Mouse (Mus musculus): ENCODE data around the gene Cyren.

Gene Cyren

GRCm38 (mm10) chr6:34867301-34867994 is 10.4 kb downstream of the Cyren start:
- in situ Hi-C loops (cut with MboI) = no loop called here

- in situ Hi-C loops (cut with MboI) = no loop called here
These were observed 11.1 kb downstream of the Cyren start for GRCm38 (mm10) chr6:34866786-34867185.

GRCm38 (mm10) chr6:34865711-34866593 is 11.9 kb downstream of the Cyren start:
- in situ Hi-C loops (cut with MboI) = no loop called here

- in situ Hi-C loops (cut with MboI) = no loop called here
These were observed 12.6 kb downstream of the Cyren start for GRCm38 (mm10) chr6:34865213-34865612.

DNA sequence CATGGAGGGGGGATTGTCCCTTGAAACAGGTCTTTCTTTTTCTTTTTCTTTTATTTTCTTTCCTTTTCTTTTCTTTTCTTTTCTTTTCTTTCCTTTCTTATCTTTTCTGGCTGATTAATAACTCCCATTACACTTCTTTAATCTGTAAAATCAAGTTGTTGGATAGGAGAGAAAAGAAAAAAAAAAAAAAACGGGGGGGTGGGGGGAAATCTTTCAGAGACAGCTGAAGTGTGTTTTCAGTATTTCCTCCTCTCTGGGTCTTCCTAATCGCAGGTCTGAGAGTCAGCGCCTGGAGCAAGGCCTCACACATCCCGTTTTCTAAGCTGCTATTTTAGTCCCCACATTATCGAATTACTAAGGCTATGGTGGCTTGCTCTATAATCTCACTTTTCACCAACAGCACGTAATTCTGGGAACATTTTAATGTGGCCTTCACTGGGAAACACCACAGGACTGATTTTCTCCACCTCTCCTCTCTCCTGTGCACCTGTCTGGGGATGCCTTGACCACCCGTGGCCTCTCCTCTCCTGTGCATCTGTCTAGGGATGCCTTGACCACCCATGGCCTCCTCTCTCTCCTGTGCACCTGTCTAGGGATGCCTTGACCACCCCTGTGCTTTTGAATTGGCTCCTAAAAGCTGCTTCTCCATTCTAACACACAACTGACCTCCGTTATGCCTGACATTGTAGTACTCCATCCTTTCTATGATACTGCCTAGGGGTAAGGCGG is 13.9 kb downstream of the Cyren start:
- in situ Hi-C loops (cut with MboI) = no loop called here

DNA sequence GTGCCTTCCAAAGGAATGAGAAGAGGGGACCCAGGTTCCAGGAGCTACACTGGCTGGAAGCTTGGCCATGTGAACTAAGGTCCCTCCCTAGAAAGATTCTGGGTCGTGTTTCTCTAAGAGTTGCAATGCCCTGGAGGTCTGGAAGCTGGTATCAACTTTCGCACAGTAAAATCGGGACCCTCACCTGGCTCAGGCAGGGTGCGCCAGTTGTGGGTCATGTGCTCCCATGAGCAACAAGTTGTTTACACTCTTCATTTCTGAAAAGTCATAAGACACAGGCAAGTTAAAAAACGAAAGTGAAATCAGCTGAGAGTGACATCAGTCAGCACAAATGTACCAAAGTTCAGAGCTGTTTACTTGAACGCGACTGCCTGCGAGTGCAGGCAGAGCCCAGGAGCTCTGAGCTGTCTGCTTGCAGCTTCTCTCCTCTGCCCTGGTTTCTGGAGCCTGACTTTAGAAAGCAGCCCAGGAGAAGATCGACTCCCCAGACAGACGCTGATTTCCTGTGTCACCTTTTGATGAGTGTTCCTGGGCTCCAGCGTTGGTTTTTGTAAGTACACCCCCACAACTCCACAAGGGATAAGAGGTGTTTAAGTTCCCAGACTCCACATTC is 15.0 kb downstream of the Cyren start, which contains the start of gene Tmem140:
Gene Tmem140, plus strand, starts transcription at position 356 of the 613 bp plus-strand sequence.
- in situ Hi-C loops (cut with MboI) = no loop called here

DNA sequence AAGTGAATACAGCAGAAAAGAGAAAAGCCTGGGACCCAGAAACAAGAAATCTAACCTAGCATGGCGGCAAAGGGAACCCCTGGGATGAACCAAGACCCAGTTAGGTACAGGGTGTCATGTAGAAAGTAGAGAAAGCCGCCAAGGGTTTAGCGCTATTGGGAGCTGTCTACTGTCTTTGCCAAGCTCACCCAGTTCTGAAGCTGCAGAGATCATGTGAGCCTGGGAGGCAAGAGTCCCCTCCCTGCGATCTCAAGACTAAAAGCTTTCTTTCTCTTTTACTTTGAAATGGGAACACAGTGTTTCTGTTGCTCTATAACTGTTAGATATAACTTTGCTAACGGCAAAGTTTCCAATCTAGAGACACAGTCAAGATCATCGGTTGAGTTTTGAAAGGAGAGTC is 15.5 kb downstream of the Cyren start:
- in situ Hi-C loops (cut with MboI) = no loop called here

- in situ Hi-C loops (cut with MboI) = no loop called here
These were observed 16.3 kb downstream of the Cyren start for GRCm38 (mm10) chr6:34861546-34862053.

DNA sequence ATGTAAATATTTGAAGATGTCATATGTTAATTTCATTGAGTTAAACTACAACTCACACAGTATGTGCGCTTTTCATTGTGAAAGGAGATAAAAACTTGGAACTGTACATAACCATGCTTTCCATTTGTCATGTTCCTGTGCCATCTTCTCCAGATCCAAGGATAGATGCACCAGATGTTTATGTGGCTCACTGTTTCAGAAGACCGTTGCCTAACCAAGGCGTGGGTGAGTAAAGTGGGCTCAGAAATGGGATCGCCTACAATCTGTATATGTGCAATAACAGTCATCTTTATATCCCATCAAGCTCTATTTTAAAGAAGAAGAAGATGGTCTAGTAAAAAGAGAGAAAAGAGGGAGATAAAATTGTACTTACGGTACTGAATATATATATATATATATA is 45.5 kb downstream of the Cyren start:
- in situ Hi-C loops (cut with MboI) = no loop called here

GRCm38 (mm10) chr6:34824406-34824805 is 53.5 kb downstream of the Cyren start:
- in situ Hi-C loops (cut with MboI) = no loop called here
